Mouse (Mus musculus) heart, embryonic 13.5 days (tissue): Measurements from ENCODE around the gene Sapcd2. TPM values are rescaled to one million over a fixed set of nuclear protein-coding genes. Genes with fewer than 3 reads are reported as not detected.

ENCODE experiments used
- ATAC-seq: fragments of 200-750 bp; cut with Nextera tagmentation; 2 replicates; pipeline ENCODE4 v1.8.0; 2017; ENCODE audit warnings: moderate TSS enrichment; ENCODE audit not compliant: insufficient number of reproducible peaks, low FRiP score, low TSS enrichment; ENCODE audit errors: extremely low read depth
- H3K27ac ChIP-seq: fragments of 300-500 bp; sonication (generic); replicated peaks from 2 replicates; pipeline ENCODE4 v1.5.1; 2015; ENCODE audit warnings: moderate library complexity, mild to moderate bottlenecking, inconsistent platforms
- H3K27me3 ChIP-seq: fragments of 300-500 bp; sonication (generic); replicated peaks from 2 replicates; pipeline ENCODE4 v1.6.1; 2015; ENCODE audit warnings: mild to moderate bottlenecking, inconsistent platforms
- H3K36me3 ChIP-seq: fragments of 300-500 bp; sonication (generic); 2 replicates; pipeline ENCODE4 v1.6.1; 2015; ENCODE audit warnings: mild to moderate bottlenecking, inconsistent platforms
- H3K4me1 ChIP-seq: fragments of 300-500 bp; sonication (generic); 2 replicates; pipeline ENCODE4 v1.6.1; 2015; ENCODE audit warnings: inconsistent platforms
- H3K4me2 ChIP-seq: fragments of 300-500 bp; sonication (generic); 2 replicates; pipeline ENCODE4 v1.6.1; 2015; ENCODE audit warnings: inconsistent platforms, mild to moderate bottlenecking, moderate library complexity
- H3K4me3 ChIP-seq: fragments of 300-500 bp; sonication (generic); 2 replicates; pipeline ENCODE4 v1.5.1; 2015; ENCODE audit warnings: moderate library complexity, mild to moderate bottlenecking, inconsistent platforms
- H3K9ac ChIP-seq: fragments of 300-500 bp; sonication (generic); 2 replicates; pipeline ENCODE4 v1.6.1; 2015; ENCODE audit warnings: inconsistent platforms, mild to moderate bottlenecking, moderate library complexity
- H3K9me3 ChIP-seq: fragments of 300-500 bp; sonication (generic); 2 replicates; pipeline ENCODE4 v1.6.1; 2016; ENCODE audit warnings: inconsistent platforms
- WGBS: fragments of 180-500 bp; shearing (Covaris S2); methylation state at CpG from one replicate; pipeline ENCODE4 v1.1.7; 2015; ENCODE audit warnings: mixed read lengths; 5-methylcytosine and 5-hydroxymethylcytosine counted together
- polyA plus RNA-seq: library from polyadenylated mRNA; unstranded; fragments of >200 nt; fragmentation: Nextera tagmentation; extraction: Ambion mirVana; gene quantifications from 2 replicates; pipeline ENCODE4 v1.2.1, GENCODE M21; 2015

Gene Sapcd2
- polyA plus RNA-seq: 16.5 and 18.1 TPM in 2 replicates

DNA sequence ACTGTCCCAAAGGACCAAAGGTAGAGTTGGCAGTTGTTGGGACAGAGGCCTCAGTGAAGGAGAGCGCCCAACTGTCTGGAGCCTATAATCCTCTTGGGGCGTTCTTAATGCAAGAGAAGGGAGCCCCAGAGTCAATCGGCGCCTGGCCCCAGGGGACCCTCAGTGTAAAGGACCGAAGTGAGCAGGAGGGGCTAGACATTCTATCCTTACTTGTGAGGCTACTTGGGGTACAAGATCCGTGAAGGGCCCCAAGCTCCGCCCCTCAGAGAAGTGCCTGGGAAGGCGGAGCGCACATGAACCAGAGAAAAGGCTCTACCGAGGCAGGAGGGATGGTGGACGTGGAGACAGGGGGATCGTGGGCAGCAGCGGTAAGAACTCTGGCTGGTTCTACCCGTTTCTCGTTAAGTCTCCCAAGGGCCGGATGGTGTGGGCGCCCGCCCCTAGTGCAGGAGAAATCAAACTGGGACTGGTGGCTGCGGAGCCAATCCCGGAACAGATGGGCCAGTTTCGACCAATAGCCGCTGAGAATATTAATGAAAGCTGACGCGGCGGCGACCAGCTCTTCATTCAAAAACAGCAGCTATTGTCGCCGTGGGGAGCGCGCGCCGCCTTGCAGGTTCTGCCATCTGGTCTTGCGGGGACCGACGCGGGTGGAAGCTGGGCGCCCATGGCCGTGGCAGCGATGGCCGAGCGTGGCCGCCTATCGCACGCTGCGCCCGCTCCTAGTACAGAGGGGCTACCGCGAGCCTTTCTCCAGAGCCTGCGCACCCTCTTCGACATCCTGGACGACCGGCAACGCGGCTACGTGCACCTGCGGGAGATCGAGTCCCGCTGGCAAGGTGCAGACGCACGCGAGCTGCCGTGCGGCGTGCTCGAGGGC is at the start of gene Sapcd2:
Gene Sapcd2, plus strand, starts transcription at position 558 of the 880 bp plus-strand sequence.
- Histone ChIP-seq H3K9me3 (no peaks in the 10 kb centered on the region), H3K4me2 (peak within 1 kb of the TSS; percentile 96), H3K4me3 (peak within 1 kb of the TSS; percentile 76), H3K9ac (peak within 1 kb of the TSS; percentile 86), H3K27me3 (peaks cover 38% of the 10 kb centered on the region), H3K4me1 (peaks cover 27% of the 10 kb centered on the region), H3K27ac (peak within 1 kb of the TSS; percentile 51), H3K36me3 (peaks cover 17% of the 10 kb centered on the region)
- peak; percentile 68; the same call in 1 of the 2 replicates for ATAC-seq
- WGBS: 1% methylated on average over 65 of the region's 65 CpGs

DNA sequence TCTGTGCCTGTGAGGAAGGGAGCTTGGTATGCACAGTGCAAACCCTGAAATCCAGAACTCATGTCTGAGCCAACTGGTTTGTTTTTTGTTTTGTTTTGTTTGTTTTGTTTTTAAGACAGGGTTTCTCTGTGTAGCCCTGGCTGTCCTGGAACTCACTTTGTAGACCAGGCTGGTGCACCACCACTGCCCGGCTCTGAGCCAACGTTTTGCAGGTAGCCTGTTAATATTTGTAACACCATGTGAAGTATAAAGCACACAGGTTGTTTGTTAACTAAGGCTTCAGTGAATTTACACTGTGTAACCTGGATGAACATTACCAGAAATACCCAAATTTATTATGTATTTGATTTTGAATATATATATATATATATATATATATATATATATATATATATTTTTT is 46.1 kb upstream of the Sapcd2 start:
- Histone ChIP-seq H3K36me3 (no peaks in the 10 kb centered on the region), H3K27ac (no peak overlapping the region), H3K9me3 (no peaks in the 10 kb centered on the region), H3K27me3 (peaks cover 32% of the 10 kb centered on the region), H3K9ac (no peak overlapping the region), H3K4me3 (no peak overlapping the region), H3K4me2 (no peak overlapping the region), H3K4me1 (peaks cover under 1% of the 10 kb centered on the region; the same call in 1 of the 2 replicates)
- 75% methylated on average over 2 of the region's 2 CpGs for WGBS
- ATAC-seq: no peak

DNA sequence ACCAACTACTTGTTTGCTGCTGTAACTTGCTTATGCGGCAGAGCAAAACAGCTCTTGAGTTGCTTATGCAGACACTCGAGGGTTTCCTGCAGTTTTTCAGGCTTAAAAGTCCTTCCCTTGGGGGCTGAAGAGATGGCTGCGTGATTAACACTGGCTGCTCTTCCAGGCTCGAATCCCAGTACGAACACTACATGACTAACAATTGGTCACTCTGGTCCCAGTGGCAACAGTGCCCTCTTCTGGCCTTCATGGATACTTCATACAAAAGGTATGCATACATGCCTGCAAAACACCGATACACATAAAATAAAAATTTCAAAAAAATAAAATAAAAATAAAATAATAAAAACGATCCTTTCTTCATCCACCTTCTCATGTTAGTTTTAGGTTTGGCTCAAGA is 43.7 kb upstream of the Sapcd2 start:
- ATAC-seq: no peak
- Histone ChIP-seq H3K9ac (no peak overlapping the region), H3K36me3 (no peaks in the 10 kb centered on the region; the same call in 1 of the 2 replicates), H3K4me2 (no peak overlapping the region), H3K9me3 (no peaks in the 10 kb centered on the region), H3K4me3 (no peak overlapping the region), H3K4me1 (peaks cover 12% of the 10 kb centered on the region), H3K27me3 (peaks cover 12% of the 10 kb centered on the region), H3K27ac (no peak overlapping the region)
- WGBS: 38% methylated on average over 7 of the region's 7 CpGs

DNA sequence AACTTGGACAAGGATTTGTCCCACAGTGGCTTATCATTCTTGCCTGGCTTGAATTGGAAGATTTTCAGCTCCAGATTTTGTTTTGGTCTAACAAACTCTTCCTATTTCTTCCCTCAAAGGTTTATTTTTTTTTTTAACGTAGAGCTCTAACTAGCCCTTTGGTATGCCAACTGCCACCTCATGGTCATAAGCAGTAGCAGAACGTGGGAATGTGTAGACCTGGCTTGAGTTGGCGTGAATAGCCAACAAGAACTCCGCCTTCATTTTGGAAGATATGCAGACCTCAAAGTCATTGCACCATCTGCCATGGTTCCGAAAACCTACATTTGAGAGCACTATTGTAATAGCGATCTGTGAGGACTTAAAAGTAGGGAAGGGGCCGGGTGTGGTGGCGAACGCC is 40.7 kb upstream of the Sapcd2 start:
- ATAC-seq: no peak
- Histone ChIP-seq H3K4me3 (peak overlapping the region; percentile 93), H3K27ac (no peak overlapping the region), H3K4me1 (peaks cover 18% of the 10 kb centered on the region), H3K9me3 (no peaks in the 10 kb centered on the region), H3K4me2 (peak overlapping the region; percentile 81), H3K36me3 (peaks cover 29% of the 10 kb centered on the region), H3K9ac (peak overlapping the region; percentile 95), H3K27me3 (no peaks in the 10 kb centered on the region; the same call in 1 of the 2 replicates)
- WGBS: 48% methylated on average over 9 of the region's 9 CpGs

DNA sequence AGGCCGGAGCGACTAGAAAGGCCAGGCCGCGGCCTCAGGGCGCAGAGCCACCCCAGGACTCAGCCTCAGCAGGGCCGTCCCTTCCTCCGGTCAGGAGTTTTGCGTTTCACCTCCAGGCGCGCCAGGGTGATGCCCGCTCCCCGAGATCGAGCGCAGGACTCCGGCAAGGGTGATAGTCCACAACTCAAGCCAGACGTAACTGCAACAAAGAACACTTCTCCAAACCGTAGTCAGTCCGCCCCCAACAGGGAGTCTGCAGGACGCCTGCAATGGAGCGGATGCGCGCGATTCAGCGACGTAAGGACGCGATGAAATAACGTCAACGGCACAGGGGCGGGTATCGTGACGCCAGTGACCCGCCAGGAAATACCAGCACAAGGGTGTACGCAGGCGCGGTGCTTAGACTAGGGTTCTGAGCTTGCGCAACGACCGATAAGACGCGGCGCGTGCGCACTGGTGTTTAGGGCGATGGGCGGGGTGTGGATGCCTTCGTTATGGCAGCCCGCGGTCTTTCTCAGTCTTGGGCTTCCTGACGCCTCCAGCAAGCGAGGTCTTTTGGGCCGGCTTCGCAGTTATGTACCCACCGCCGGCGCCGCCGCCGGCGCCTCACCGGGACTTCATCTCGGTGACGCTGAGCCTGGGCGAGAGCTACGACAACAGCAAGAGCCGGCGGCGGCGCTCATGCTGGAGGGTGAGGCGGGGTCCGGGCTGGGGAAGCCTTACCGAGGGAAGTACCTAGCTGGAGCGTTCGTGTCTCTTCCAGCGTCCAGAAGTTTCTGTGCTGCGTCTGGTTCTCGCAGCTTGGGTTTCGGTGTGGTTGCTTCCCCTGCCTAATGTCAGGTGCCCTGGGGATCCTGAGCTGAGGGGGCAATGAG is 39.6 kb upstream of the Sapcd2 start, which contains the start of gene Man1b1:
Gene Man1b1, plus strand, starts transcription at position 53 of the 875 bp plus-strand sequence.
- Histone ChIP-seq H3K4me1 (peaks cover 18% of the 10 kb centered on the region), H3K9me3 (no peaks in the 10 kb centered on the region), H3K9ac (peak within 1 kb of the TSS; percentile 95), H3K4me2 (peak within 1 kb of the TSS; percentile 91), H3K27ac (peak within 1 kb of the TSS; percentile 83), H3K36me3 (peaks cover 40% of the 10 kb centered on the region), H3K27me3 (no peaks in the 10 kb centered on the region), H3K4me3 (peak within 1 kb of the TSS; percentile 93)
- under 1% methylated on average over 78 of the region's 78 CpGs for WGBS
- peak; percentile 93 for ATAC-seq

DNA sequence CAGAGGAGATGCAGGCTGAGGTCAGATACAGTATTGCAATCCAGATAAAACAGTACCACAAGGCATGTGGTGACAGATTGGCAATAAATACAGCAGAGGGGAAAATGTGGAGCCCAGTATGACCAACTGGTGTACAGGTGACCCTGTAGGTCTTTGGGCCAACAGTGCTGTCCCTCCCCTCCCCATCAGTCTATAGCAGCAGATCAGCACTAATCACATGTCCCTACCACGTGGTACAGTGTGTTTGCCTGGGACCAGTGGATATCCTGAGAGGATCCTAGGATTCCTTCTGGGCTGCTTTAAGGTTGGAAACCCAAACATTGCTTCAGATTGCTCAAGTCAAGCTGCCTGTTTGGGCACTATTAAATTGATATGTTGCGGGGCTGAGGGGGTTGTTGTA is 38.6 kb upstream of the Sapcd2 start:
- Histone ChIP-seq H3K27ac (no peak overlapping the region), H3K4me3 (peak overlapping the region; percentile 93), H3K9ac (peak overlapping the region; percentile 95), H3K4me2 (peak overlapping the region; percentile 91), H3K27me3 (no peaks in the 10 kb centered on the region), H3K36me3 (peaks cover 50% of the 10 kb centered on the region), H3K9me3 (no peaks in the 10 kb centered on the region), H3K4me1 (peaks cover 18% of the 10 kb centered on the region)
- no peak for ATAC-seq
- 86% methylated on average over 2 of the region's 2 CpGs for WGBS

DNA sequence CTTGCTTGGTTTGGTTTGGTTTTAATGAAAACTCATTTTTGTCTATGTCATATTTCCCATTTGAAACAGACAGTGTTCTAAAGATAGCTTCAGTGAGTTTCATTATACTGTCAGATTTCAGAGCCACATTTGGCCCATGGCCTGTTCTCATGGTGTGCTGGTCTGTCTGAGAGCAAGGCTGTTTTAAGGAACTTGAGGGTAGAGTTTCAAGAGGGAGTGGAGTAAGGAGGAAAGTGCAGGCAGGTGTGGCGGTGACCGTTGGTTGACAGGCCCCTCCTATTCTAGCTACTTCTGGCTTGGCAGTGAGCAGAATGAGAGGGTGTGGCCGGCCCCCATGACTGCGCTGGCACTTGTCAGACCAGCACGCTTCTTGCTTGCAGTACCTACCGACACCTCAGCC is 33.8 kb upstream of the Sapcd2 start:
- Histone ChIP-seq H3K27me3 (no peaks in the 10 kb centered on the region), H3K4me1 (peaks cover 7% of the 10 kb centered on the region), H3K4me3 (no peak overlapping the region), H3K9me3 (no peaks in the 10 kb centered on the region), H3K36me3 (peaks cover 93% of the 10 kb centered on the region), H3K4me2 (no peak overlapping the region), H3K9ac (no peak overlapping the region), H3K27ac (no peak overlapping the region)
- ATAC-seq: no peak
- WGBS: 89% methylated on average over 6 of the region's 6 CpGs

DNA sequence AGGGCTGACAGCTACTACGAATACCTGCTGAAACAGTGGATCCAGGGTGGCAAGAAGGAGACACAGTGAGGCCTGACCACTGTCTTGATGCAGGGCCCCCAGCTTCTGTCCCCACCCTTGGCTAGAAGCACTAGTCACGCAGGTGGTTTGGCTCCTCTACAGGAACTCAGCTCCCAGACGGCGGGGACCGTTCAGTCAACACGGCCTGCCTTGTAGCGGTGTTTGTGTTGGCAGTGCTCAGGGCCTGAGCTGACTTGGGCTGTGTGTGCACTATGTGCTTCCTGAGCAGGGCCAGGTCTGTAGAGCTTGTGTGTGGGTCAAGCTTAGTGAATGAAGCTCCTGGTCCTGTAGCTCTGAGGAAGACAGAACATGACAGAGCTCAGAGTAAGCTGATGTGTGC is 24.0 kb upstream of the Sapcd2 start:
- H3K4me3 ChIP-seq: no peak overlapping the region
- H3K27ac ChIP-seq: no peak overlapping the region
- ATAC-seq: no peak
- H3K4me2 ChIP-seq: no peak overlapping the region
- peaks cover 100% of the 10 kb centered on the region for H3K36me3 ChIP-seq
- no peaks in the 10 kb centered on the region for H3K9me3 ChIP-seq
- WGBS: 85% methylated on average over 7 of the region's 7 CpGs
- H3K9ac ChIP-seq: no peak overlapping the region
- no peaks in the 10 kb centered on the region for H3K27me3 ChIP-seq
- no peaks in the 10 kb centered on the region for H3K4me1 ChIP-seq

DNA sequence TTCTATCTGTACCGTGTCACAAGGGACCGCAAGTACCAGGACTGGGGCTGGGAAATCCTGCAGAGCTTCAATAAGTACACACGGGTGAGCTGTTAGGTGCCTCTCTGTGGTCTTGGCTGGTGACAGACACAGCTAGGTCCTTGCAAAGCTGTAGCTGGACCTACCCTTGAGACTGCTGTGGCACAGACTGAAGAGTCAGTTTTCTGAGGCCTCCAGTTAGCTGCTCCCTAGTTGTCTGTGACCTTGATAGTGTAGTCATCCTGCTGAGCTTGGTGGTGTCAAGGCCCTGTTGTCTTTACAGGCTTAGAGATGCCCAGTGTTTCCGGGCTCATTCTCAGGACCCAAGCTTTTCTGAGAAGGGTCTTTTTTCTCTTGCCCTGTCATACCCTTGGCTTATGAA is 22.6 kb upstream of the Sapcd2 start:
- ATAC-seq: no peak
- no peak overlapping the region for H3K27ac ChIP-seq
- WGBS: 86% methylated on average over 4 of the region's 4 CpGs
- H3K9me3 ChIP-seq: no peaks in the 10 kb centered on the region
- H3K9ac ChIP-seq: no peak overlapping the region
- peaks cover 92% of the 10 kb centered on the region for H3K36me3 ChIP-seq
- no peak overlapping the region for H3K4me3 ChIP-seq
- no peak overlapping the region for H3K4me2 ChIP-seq
- H3K27me3 ChIP-seq: no peaks in the 10 kb centered on the region
- no peaks in the 10 kb centered on the region for H3K4me1 ChIP-seq

DNA sequence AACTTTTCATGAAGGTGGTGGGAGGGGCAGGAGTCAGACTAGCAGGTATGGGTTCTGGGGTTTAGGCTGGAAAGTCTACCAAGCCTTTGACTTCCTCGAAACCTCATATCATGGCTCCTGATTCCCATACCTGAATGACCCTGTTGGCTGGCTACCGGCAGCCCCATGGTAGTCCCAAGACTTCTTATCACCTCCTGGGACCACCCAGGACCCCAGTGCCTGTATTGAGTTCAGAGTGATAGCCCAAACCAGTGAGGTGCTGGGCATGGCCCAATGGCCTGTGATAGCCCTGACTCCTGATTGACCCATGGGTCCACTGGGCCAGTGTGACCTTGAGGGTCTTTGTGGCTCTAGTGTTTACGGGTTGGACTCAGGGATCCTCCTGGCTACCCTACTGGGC is 21.4 kb upstream of the Sapcd2 start:
- no peak for ATAC-seq
- Histone ChIP-seq H3K4me3 (no peak overlapping the region), H3K4me2 (no peak overlapping the region), H3K9ac (no peak overlapping the region), H3K4me1 (peaks cover 7% of the 10 kb centered on the region), H3K27ac (no peak overlapping the region), H3K36me3 (peaks cover 80% of the 10 kb centered on the region), H3K27me3 (no peaks in the 10 kb centered on the region), H3K9me3 (no peaks in the 10 kb centered on the region)
- WGBS: 91% methylated on average over 3 of the region's 3 CpGs

DNA sequence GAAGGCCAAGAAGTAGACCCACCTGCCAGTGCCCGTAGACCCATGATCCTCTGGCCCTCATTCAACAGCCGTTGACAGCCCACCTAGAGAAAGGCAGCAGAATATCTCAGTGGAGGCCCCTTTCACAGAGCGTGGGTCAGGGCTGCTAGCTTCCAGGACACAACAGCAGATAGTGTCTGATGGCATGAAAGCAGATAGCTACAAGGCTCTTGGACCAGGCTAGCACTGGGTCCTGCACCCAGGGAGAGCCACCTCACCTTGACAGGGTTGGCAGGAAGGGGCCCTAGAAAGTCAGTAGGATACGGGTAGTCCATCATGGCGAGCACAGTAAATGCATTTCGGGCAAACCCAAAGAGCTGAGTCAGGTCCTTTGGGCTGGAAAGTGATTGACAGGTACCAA is 17.9 kb upstream of the Sapcd2 start:
- H3K4me3 ChIP-seq: peak overlapping the region; percentile 56; the same call in 1 of the 2 replicates
- H3K4me1 ChIP-seq: peaks cover 20% of the 10 kb centered on the region
- peaks cover 45% of the 10 kb centered on the region for H3K36me3 ChIP-seq
- no peak overlapping the region for H3K27ac ChIP-seq
- H3K27me3 ChIP-seq: no peaks in the 10 kb centered on the region
- 77% methylated on average over 6 of the region's 6 CpGs for WGBS
- H3K9me3 ChIP-seq: no peaks in the 10 kb centered on the region
- no peak overlapping the region for H3K4me2 ChIP-seq
- ATAC-seq: no peak
- no peak overlapping the region for H3K9ac ChIP-seq
